Mouse (Mus musculus): Measurements from ENCODE around the gene Dtd2.

DNA sequence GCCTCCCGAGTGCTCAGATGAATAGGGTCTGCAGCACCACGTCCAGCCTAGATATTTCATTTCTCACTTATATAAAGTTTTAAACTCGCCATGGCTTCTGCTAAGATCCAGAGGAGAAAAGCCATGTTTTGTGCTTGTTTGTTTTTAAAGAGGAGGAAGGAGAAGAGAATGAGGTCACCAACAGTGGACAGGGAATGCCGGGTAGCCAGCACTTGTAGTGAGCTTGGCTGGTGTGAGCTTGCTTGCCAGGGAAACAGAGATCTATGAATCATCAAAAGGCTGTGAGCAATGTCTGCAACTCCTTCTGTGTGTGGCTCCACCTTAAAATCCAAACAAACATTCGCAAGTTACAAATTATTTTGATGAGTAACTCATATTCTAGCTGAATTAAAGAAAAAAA, 17.8 kb downstream of the Dtd2 start:
- TF ChIP-seq CTCF (IDR thresholded peaks at IDR 0.05; ENCODE audit: borderline replicate concordance, insufficient read depth, low read depth, low read length) (no peak), POLR2A (IDR thresholded peaks at IDR 0.05; ENCODE audit: borderline replicate concordance, insufficient read depth, low read length) (no peak)

Data from cerebellum, adult 2 months (tissue).